Mouse (Mus musculus) right cerebral cortex, adult 18-20 months (tissue): ENCODE measurements around the gene Tifab.

Experiments
- DNase-seq: peaks from one replicate; pipeline ENCODE4 v3.0.0; 2022; ENCODE audit warnings: mixed read lengths

Tifab gene

GRCm38 (mm10) chr13:56175848-56176247, 2.8 kb downstream of the Tifab start:
- DNase-seq = no peak

GRCm38 (mm10) chr13:56172901-56173545, 5.7 kb downstream of the Tifab start:
- no peak for DNase-seq

GRCm38 (mm10) chr13:56172106-56172505, 6.6 kb downstream of the Tifab start:
- DNase-seq = no peak

GRCm38 (mm10) chr13:56168403-56168781, 10.3 kb downstream of the Tifab start:
- DNase-seq = no peak

- DNase-seq = no peak
Observed at GRCm38 (mm10) chr13:56167446-56168402, 11.0 kb downstream of the Tifab start.

GRCm38 (mm10) chr13:56165561-56165960, 13.1 kb downstream of the Tifab start:
- DNase-seq = no peak

- DNase-seq = no peak
Observed at GRCm38 (mm10) chr13:56164372-56164771, 14.3 kb downstream of the Tifab start.

GRCm38 (mm10) chr13:56163751-56164150, 14.9 kb downstream of the Tifab start:
- DNase-seq = no peak

- DNase-seq = no peak
Observed at GRCm38 (mm10) chr13:56162859-56163258, 15.8 kb downstream of the Tifab start.

GRCm38 (mm10) chr13:56159614-56160363, 18.9 kb downstream of the Tifab start:
- DNase-seq = no peak

- no peak for DNase-seq
Observed at GRCm38 (mm10) chr13:56159016-56159601, 19.6 kb downstream of the Tifab start.

GRCm38 (mm10) chr13:56155671-56156070, 23.0 kb downstream of the Tifab start:
- DNase-seq = no peak

GRCm38 (mm10) chr13:56155048-56155447, 23.6 kb downstream of the Tifab start:
- DNase-seq = no peak

GRCm38 (mm10) chr13:56152773-56153460, 25.8 kb downstream of the Tifab start:
- DNase-seq = no peak

- DNase-seq = peak; percentile 43
Observed at GRCm38 (mm10) chr13:56151404-56152226, 27.1 kb downstream of the Tifab start.

GRCm38 (mm10) chr13:56145523-56145922, 33.2 kb downstream of the Tifab start:
- DNase-seq = no peak

- no peak for DNase-seq
Observed at GRCm38 (mm10) chr13:56144021-56144420, 34.7 kb downstream of the Tifab start.

GRCm38 (mm10) chr13:56143151-56143513, 35.6 kb downstream of the Tifab start:
- no peak for DNase-seq

- no peak for DNase-seq
Observed at GRCm38 (mm10) chr13:56142382-56143150, 36.1 kb downstream of the Tifab start.

GRCm38 (mm10) chr13:56139167-56139751, 39.4 kb downstream of the Tifab start:
- no peak for DNase-seq
